Mouse (Mus musculus): ENCODE data around the gene Abcd3.
"Not testable (repeated sequence)": the region's sequence is repeated elsewhere in the genome, so short reads cannot be mapped to it uniquely, and the experiment has no call there.

Gene Abcd3

DNA sequence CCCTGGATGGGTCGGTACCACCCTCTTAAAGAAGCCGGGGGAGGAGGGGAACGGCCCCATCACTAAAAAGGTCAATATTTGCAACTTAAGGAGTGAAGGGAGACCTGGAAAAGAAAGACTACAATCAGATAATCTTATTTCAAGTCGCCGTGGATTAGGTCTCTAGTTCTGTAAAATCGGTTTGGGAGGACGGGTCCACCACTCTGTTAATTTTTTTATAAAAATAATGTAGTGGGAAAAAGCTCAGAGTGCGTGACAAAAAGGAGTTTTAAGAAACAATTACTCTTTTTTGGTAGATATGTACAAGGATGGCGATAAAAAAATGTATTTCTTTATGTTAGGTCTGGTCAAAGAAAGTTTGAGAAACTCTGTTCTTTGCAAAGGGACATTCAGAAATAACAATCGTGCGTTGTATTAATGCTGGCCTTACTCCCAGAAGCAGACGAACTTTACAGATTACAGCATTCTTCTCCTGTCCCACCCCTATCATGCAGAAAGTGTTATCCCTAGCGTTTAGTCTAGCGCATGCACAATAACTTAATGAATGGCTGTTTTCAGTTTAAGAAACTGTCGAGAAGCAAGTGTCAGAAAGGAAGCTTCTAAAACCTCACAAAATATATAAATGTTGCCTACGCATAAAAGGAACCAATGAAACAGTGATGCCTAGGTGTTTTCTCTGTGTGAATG, 590 bp upstream of the Abcd3 start:
- no peak for DNase-seq

DNA sequence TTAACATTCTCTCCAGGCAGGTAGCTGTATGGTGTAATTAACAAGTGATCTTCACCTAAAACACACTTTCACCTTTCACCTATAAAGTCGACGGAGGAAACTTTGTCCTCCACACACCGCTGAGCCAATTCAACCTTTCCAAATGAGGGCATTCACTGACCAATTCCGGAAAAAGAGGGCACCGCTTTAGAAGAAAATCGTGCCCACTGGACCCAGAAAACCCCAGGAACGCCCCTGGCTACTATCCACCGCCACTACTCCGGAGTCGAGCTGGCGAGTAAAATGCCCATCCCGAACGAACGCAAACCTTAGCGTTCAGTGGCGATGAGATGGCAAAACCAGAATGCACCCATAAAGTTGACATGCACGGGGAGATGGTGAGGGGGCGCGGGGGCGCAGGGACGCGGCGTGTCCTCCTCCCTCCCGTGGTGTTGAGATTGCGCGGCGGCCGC, 663 bp downstream of the Abcd3 start:
- DNase-seq = no peak

DNA sequence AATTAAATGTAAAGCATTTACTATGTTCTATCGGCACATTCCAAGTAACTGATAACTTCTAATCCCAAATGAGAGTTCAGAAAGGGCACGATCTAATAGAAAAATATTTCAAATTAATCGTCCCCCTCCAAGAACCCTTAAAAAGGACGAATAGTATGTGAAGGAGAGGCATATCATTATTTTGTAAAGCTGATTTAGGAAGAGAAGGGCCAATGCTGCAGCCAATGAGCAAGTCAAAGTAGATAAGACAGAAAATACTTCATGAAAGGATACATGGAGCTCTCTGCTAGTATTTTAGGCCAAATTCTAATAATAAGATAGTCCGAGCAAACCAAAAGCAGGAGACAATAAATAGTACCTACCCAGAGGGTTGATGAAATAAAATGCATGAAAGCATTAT, 1.3 kb downstream of the Abcd3 start:
- DNase-seq = no peak

DNA sequence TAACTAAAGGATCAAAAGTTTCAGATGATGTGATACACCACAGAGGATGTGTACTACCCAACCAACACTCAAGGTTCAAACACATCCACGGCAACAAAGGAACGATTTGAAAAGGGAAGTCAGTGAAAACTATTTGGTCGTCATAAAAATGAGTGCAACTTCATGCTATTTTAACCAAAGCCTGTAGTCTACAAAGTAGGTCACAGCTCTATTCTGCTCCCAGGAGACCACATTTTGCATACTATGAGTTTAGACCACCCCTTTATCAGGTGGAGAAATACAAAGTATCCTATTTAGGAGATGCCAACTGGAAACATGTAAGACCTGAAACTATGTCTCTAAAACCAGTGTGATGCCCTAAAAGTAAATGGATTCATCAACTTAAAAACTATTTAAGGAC, 6.9 kb downstream of the Abcd3 start:
- no peak for DNase-seq

DNA sequence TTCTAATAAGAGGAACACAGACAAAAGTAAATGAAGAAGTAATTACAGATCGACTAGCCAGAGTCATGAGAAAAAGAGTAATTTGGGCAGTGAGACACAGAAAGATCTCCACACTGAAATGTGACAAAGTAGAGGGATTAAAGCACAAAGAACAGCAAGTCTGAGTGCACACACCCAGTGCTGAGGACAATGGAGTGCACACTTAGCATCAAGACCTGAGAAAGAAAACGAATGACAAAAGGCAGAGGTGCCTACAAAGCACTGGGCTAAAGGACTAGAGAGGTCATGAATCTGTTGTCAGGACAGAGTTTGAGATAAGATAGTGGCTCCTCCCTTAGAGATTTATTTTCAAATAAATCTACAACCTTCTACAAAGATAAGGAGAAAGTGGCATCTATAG, 20.9 kb downstream of the Abcd3 start:
- DNase-seq = no peak

- DNase-seq = no peak
These were observed 22.9 kb downstream of the Abcd3 start for GRCm38 (mm10) chr3:121792246-121792645.

- no peak for DNase-seq
These were observed 24.7 kb downstream of the Abcd3 start for GRCm38 (mm10) chr3:121790442-121790841.

- no peak for DNase-seq
These were observed 25.3 kb downstream of the Abcd3 start for GRCm38 (mm10) chr3:121789790-121790189.

- DNase-seq = peak; percentile 54
These were observed 32.1 kb downstream of the Abcd3 start for GRCm38 (mm10) chr3:121783020-121783419.

- peak; percentile 73 for DNase-seq
These were observed 37.2 kb downstream of the Abcd3 start for GRCm38 (mm10) chr3:121777943-121778342.

- DNase-seq = not testable (repeated sequence)
These were observed 41.8 kb downstream of the Abcd3 start for GRCm38 (mm10) chr3:121773336-121773735.

DNA sequence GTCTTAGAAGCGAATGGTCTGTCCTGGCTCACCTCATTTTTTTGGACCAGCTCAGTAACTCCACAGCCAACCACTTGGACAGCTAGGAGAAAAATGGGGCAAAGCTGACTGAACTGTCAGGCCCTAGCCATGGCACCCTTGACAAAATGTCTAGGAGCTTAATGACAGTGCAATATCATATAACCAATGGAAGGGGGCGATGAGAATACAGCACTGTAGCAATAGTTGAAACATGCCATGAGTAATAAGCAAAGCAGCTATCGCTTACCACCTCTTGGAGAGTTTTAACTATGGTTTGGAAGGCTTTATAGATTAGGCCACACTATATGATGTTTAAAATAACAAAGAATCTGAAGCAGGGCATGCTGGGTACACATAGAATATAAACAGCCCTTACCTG, 46.3 kb downstream of the Abcd3 start:
- DNase-seq = no peak

DNA sequence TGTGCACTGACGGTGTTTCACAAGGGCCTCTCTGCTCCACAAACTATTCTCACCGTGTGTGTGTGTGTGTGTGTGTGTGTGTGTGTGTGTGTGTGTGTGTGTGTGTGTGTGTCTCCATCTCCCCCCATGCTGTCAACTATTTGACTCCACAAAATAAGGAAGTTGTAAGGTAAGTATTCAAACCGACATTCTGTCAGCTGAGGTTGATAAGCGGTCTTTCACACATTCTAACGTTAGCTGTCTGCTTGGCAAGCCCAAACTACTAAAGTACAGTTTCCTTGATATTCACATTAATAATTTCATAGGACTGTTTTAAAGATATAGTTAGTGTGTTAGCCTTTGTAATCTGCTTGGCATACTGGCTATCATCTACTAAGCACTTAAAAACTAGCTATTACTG, 48.3 kb downstream of the Abcd3 start:
- DNase-seq = no peak

GRCm38 (mm10) chr3:121766048-121766447, 49.1 kb downstream of the Abcd3 start:
- no peak for DNase-seq

GRCm38 (mm10) chr3:121762056-121762852, 52.8 kb downstream of the Abcd3 start:
- peak; percentile 39 for DNase-seq

DNA sequence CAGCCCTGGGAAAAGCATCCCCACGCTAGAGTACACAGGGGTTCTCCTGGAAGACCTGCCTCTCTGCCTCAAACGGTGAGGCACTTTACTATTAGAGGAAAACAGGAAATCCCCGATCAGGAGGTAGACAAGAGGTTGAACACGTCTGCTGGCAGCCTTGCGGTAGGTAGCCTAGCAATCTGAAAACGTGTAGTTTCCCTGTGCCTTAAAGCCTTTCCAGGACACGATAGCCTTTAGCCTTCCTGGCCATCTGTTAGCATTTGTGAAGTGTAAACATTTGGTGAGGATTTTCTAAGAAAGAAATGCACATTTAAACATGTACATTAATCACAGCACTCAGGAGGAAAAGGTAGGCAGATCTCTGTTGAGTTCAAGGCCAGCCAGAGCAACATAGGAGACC, 56.7 kb downstream of the Abcd3 start:
- no peak for DNase-seq

- peak; percentile 25 for DNase-seq
These were observed 60.0 kb downstream of the Abcd3 start for GRCm38 (mm10) chr3:121755152-121755551.

DNA sequence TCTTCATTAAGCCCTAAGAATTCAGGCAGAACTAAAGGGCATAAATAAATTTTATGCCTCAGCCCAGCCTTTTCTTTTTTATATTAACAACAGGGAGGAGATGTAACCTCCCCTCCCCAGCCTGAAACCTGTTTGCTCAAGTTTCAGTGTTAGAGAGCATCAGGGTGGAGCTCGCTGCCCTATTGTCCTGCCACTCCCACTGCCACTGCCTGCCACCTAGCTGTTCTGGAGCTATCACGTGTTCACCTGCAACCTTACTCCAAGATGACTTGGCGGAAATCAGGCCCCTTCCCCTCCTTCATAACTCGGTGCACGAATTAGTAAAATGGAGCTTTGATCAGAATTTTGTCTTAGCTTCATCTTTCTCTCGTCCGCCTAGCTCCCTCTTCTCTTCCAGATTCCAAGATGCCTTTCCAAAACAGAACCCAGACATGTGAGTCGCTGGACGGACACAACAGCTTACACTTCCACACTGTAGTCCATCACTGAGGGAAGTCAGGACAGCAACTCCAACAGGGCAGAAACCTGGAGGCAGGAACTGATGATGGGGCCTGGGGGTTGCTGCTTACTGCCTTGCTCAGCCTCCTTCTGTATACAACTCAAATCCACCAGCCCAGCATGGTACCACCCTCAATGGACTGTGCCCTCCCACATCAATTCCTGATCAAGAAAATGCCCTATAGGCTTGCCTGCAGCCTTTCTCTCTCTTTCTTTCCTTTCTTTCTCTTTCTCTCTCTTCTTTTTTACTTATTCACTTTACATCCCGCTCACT, 60.6 kb downstream of the Abcd3 start:
- DNase-seq = not testable (repeated sequence)

DNA sequence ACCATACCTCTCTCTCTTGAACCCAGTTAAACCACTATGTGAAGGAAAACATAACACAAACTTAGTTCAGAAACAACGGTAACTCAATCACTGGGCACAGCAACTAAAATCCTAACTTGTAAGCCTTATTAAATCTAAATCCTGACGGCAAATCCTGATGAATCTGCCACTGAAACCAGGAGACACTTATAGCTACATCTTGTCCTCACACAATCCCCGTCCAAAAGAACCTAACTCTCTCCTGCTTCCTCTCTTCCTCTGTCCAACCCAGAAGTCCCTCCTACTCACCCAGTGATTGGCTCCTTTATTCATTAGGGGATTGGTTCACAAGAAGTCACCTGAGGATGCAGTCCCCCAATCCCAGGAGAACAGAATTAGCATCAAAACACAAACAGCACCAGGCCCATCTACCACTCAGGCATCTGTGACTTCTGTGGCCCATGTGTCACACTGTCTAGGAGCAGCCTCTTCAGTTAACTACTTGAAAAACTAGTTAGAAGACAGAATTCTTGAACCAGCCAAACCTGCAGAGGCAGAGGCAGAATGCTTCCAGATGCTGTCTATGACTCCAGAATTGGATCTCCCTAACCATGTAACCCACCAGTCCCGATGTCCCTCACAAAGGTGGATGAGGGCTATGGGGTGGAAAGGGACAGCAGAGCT, 73.8 kb downstream of the Abcd3 start:
- not testable (repeated sequence) for DNase-seq

DNA sequence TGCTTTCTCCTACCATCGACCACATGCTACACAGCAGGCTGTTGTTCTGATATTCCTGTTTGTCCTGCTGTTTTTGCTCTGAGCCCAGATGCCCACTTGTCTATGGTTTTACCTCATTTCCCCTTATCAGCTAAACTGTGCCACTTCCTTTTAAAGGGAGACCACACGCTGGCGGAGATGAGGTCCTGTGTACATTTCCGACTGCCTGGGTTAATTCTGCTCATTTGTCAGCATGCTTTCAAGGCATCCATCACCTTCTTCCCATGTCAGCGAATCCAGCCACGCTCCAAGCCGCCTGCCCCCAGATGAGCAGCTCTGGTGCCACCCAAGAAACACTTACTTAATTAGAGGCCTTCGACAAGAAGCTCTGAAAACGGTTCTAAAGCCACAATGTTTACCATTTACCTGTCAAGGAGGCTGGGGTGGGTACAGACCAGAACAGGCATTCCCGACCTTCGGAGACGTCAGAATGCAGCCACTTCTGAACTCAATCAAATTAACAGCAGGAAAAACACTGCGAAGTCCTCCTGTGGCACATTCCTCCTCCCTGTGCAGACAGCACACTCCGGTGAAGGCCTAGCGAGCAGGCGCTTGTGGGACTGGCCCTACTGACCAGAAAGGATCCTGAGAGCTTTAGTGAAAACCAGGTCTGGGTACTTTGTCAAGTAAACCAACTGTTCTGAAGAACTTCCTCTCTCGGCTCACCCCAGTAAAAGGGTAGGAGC, 75.5 kb downstream of the Abcd3 start:
- DNase-seq = no peak

GRCm38 (mm10) chr3:121738742-121739342, 76.3 kb downstream of the Abcd3 start:
- DNase-seq = no peak

DNA sequence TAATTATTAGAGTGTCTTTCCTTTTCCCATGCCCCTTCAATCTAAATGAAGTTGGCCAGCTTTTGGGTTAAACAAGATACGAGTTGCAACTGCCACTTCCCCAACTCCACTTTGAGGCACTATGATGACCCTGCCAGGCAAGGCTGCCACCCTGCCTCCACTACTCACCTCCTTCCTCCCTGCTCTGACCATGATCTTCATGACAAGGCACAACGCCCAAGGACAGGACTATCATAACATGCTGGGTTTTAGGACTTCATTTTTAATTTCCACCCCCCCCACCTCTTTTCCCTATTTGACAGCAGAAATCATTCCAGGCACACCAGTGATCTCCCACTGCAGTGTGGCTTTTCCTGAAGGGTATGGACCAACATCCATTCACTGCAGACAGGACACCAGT, 77.2 kb downstream of the Abcd3 start:
- DNase-seq = no peak

All from lung, postnatal 36 days (tissue).